Mouse (Mus musculus): ENCODE results near the gene Pik3c2g. TPM values are rescaled to one million over a fixed set of nuclear protein-coding genes. Genes with fewer than 3 reads are reported as not detected.

The Pik3c2g gene
- polyA plus RNA-seq, 1 experiment from 2014 or later: 1.8 TPM

DNA sequence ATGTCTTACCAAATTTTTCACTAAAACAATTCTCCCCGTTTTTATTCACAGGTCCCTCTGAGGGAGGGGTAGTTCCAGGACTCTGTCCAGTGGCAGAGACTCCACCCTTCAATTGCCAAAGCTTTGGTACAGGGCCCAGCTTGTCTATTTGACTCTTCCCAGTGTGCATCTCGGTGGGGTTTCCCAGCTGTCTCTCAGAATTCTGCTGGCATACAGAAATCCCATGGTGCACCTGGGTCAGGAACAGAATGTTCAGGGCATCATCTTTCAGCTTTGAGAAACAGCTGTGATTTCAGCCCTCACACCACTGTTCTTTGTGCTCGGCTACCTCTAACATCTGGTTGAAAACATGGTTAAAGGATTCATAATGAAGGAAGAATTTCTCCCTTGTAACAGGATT is 376.8 kb downstream of the Pik3c2g start:
- Histone ChIP-seq H3K36me3 (no peaks in the 10 kb centered on the region), H3K4me2 (no peak overlapping the region), H3K4me3 (no peak overlapping the region), H3K9ac (no peak overlapping the region), H3K27ac (no peak overlapping the region), H3K4me1 (no peaks in the 10 kb centered on the region), H3K9me3 (replicated peaks) (0 out of 2 replicates have a peak, but pooled peaks cover 4% of the 10 kb centered on the region), H3K27me3 (replicated peaks) (no peaks in the 10 kb centered on the region)
- WGBS (ENCODE audit: insufficient replicate concordance): 57% methylated on average over 3 of the region's 3 CpGs
- no peak for ATAC-seq

DNA sequence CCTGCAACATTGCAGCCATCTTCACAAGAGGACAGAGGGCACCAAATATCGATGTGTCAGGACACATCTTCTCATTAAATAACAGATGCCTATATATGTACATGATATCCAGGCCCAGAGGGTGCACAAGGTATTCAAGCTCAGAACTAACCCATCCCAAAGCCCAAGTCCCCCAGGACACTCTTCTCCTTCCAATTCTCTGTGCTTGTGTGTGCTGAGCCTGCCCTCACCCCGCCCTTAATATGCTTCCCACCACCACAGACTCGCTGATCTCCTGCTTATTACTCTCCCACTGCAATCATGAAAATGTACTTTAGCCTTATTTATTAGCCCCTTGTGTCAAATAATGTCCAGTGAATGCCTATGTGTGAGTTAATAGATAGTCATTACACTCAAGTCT is 377.9 kb downstream of the Pik3c2g start:
- no peak for ATAC-seq
- Histone ChIP-seq H3K9ac (no peak overlapping the region), H3K27me3 (replicated peaks) (no peaks in the 10 kb centered on the region), H3K9me3 (replicated peaks) (0 out of 2 replicates have a peak, but pooled peaks cover 4% of the 10 kb centered on the region), H3K4me2 (no peak overlapping the region), H3K36me3 (no peaks in the 10 kb centered on the region), H3K4me1 (no peaks in the 10 kb centered on the region), H3K4me3 (no peak overlapping the region), H3K27ac (no peak overlapping the region)
- WGBS (ENCODE audit: insufficient replicate concordance): 62% methylated on average over 3 of the region's 3 CpGs

DNA sequence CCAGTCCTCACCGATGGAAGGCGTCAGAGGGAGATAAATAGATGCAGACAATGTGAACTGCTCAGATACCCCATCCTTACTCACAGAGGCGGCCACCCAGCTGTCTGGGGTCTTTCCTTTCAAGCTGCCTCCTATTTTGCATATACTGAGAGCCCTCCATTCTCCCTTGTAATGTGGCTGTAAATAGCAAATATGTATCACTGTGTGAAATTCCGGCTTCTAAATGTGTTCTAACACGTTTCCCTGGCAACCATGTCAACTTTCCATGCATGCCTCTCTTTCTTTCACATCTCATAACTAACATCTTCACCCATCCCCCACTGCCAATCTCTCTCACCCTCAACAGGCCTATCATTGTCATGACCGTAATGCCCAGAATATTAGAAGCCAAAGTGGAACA is 379.7 kb downstream of the Pik3c2g start:
- Histone ChIP-seq H3K27me3 (replicated peaks) (no peaks in the 10 kb centered on the region), H3K9ac (no peak overlapping the region), H3K36me3 (no peaks in the 10 kb centered on the region), H3K4me3 (no peak overlapping the region), H3K9me3 (replicated peaks) (no peaks in the 10 kb centered on the region), H3K4me1 (no peaks in the 10 kb centered on the region), H3K27ac (no peak overlapping the region), H3K4me2 (no peak overlapping the region)
- WGBS (ENCODE audit: insufficient replicate concordance): 49% methylated on average over 6 of the region's 6 CpGs
- no peak for ATAC-seq

DNA sequence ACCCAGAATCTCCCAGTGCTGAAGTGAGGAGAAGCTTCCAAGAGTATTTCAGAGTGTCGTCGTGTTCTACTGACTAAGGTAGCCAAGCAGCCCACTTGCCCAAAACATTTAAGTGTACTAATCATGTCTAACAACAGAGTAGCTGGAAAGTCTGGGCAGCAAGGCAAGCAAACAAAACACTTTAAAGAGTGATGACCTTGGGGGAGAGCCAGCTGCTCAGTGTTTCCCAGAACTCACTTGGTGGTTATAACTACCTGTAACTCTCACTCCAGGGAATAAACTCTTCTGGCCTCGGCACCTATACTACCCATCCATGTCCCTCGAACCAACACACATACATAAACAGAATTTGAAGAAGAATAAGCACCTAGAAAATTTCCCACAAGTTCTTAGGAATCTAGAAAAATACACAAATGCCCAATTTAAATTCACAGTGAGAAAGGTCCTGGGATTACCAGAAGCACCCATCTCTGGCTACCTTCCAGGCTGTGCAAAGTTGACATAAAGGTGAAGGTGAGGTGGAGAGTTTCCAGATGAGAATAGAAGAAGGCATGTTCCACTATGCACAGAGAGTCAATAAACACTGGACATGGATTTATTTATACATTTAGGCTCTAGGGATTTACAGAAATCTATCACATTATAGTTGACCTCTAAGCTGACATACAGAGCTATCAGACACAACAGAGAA is 384.7 kb downstream of the Pik3c2g start:
- Histone ChIP-seq H3K4me3 (no peak overlapping the region), H3K36me3 (no peaks in the 10 kb centered on the region), H3K9ac (no peak overlapping the region), H3K4me1 (no peaks in the 10 kb centered on the region), H3K27ac (no peak overlapping the region), H3K4me2 (no peak overlapping the region), H3K27me3 (replicated peaks) (no peaks in the 10 kb centered on the region), H3K9me3 (replicated peaks) (no peaks in the 10 kb centered on the region)
- WGBS (ENCODE audit: insufficient replicate concordance): 57% methylated on average over 4 of the region's 4 CpGs
- no peak for ATAC-seq

DNA sequence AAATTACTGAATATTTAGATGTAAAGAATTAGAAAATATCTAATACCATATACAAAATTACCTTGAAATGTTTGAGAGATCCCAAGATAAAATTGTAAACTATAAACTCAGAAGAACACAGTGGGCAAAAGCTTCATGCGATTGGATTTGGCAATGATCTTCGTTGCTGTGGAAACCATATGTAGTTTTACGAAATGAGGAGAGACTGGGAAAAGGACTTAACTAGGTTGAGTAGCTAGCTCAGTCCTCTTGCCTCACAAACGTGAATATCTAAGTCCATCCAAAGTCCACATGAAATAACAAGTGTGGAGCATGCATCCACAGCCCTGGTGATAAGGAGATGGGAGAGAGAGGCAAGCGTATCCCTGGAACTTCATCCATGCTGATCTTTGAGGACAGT is 387.6 kb downstream of the Pik3c2g start:
- H3K4me3 ChIP-seq: no peak overlapping the region
- H3K4me1 ChIP-seq: no peaks in the 10 kb centered on the region
- no peaks in the 10 kb centered on the region for H3K27me3 ChIP-seq (replicated peaks)
- no peak for ATAC-seq
- WGBS (ENCODE audit: insufficient replicate concordance): 66% methylated on average over 5 of the region's 5 CpGs
- H3K9ac ChIP-seq: no peak overlapping the region
- no peaks in the 10 kb centered on the region for H3K9me3 ChIP-seq (replicated peaks)
- no peak overlapping the region for H3K4me2 ChIP-seq
- no peaks in the 10 kb centered on the region for H3K36me3 ChIP-seq
- no peak overlapping the region for H3K27ac ChIP-seq

DNA sequence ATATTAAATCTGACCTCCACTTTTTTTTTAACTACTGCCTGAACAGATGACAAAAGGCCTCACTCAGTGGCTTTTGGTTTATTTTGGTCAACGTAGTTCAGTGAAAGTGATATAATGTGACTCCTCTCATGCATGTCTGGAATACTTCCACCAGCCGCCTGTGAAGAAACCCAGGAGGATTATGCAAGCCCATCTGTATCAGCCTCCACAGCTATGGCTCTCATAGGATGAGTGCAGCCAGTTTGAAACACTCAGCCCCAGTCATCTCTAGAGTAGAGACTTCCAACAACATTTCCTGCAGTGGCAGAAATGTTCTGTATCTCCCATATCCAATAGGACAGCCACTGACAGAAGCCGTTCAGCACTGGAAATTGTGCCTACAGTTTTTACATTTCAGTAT is 391.1 kb downstream of the Pik3c2g start:
- no peak overlapping the region for H3K9ac ChIP-seq
- H3K27ac ChIP-seq: no peak overlapping the region
- no peaks in the 10 kb centered on the region for H3K4me1 ChIP-seq
- no peak for ATAC-seq
- 52% methylated on average over 3 of the region's 3 CpGs for WGBS (ENCODE audit: insufficient replicate concordance)
- no peaks in the 10 kb centered on the region for H3K9me3 ChIP-seq (replicated peaks)
- no peak overlapping the region for H3K4me3 ChIP-seq
- no peaks in the 10 kb centered on the region for H3K27me3 ChIP-seq (replicated peaks)
- H3K36me3 ChIP-seq: no peaks in the 10 kb centered on the region
- H3K4me2 ChIP-seq: no peak overlapping the region

DNA sequence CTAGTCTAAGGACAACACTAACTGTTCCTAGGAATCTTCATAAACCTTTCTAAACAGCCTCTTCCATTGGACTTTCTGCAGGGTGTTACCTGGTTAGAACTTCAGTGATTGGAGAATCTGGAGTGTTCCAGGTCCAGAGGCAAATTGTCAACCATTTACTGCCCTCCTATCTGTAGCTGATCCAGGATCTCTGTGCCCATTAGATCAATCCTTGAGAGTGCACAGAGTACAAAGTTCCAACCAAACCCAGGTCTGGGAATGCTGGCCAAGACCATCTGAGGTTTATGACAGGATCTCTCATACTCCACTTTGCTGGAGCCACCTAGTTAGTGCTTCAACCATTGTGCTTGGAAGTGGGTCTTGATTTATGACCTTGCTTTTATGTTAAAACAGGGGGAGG is 394.0 kb downstream of the Pik3c2g start:
- Histone ChIP-seq H3K36me3 (no peaks in the 10 kb centered on the region), H3K27me3 (replicated peaks) (no peaks in the 10 kb centered on the region), H3K9me3 (replicated peaks) (no peaks in the 10 kb centered on the region), H3K4me2 (no peak overlapping the region), H3K4me3 (no peak overlapping the region), H3K27ac (no peak overlapping the region), H3K4me1 (no peaks in the 10 kb centered on the region), H3K9ac (no peak overlapping the region)
- no peak for ATAC-seq

DNA sequence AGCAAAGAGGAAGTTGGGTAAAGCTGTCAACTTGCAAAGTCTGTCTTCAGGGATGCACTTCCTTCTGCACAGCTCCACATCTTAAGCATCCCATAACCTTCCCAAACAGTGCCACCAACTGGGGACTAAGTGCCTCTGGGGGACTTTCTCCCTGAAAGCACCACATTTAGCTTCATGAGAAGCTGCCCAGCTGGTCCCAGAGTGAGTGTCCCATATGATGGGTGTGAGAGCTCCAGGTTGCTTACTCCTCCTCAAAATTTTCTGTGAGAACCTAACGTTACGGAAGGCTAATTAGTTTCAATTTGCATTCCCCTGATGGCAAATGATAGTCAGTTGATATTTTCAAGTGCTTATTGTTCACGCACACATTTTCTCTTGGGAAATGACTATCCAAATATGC is 397.0 kb downstream of the Pik3c2g start:
- Histone ChIP-seq H3K4me3 (no peak overlapping the region), H3K36me3 (no peaks in the 10 kb centered on the region), H3K9ac (no peak overlapping the region), H3K4me2 (no peak overlapping the region), H3K27ac (no peak overlapping the region), H3K9me3 (replicated peaks) (no peaks in the 10 kb centered on the region), H3K27me3 (replicated peaks) (no peaks in the 10 kb centered on the region), H3K4me1 (no peaks in the 10 kb centered on the region)
- WGBS (ENCODE audit: insufficient replicate concordance): 84% methylated on average over 3 of the region's 3 CpGs
- ATAC-seq: no peak

DNA sequence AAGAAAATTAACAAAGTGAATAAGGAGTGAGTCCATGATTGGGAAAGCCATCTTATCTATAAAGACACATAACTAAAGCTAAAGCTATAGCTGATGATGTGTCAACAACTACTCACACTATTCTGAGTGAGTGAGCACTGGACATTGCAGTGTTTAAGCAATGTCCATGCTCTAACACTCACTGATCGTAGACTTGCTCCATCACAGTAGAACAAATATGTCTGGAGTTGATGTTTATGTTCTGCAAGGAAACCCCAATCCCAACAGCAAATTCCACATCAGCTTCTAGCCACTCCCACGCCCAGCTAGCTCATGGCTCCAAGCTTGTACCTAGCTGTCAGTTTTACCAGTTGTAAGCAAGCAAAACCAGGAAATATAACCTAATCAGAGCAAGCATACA is 399.5 kb downstream of the Pik3c2g start:
- H3K4me3 ChIP-seq: no peak overlapping the region
- no peak overlapping the region for H3K27ac ChIP-seq
- H3K27me3 ChIP-seq (replicated peaks): no peaks in the 10 kb centered on the region
- H3K36me3 ChIP-seq: no peaks in the 10 kb centered on the region
- WGBS (ENCODE audit: insufficient replicate concordance): 70% methylated on average over 2 of the region's 2 CpGs
- ATAC-seq: no peak
- no peaks in the 10 kb centered on the region for H3K9me3 ChIP-seq (replicated peaks)
- H3K9ac ChIP-seq: no peak overlapping the region
- H3K4me2 ChIP-seq: no peak overlapping the region
- H3K4me1 ChIP-seq: no peaks in the 10 kb centered on the region

DNA sequence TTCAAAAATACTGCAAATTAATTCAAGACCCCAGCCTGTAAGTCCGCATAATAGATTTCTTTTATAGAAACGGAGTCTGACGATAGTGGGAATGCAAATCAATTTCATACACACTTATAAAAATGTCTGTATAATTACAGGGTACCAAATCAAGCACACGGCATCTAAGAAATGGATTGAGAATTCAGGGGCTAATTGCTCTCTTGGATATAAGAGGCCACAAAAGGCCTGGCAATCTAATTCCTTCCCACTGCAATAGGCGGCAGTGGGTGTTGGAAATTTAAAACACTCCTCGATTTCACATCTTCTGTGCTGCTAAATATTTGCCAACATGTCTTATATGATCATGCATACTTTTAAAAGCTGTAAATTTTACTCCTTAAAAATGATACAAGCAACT is 402.1 kb downstream of the Pik3c2g start:
- ATAC-seq: no peak
- H3K4me2 ChIP-seq: no peak overlapping the region
- H3K4me3 ChIP-seq: no peak overlapping the region
- no peaks in the 10 kb centered on the region for H3K27me3 ChIP-seq (replicated peaks)
- 75% methylated on average over 6 of the region's 6 CpGs for WGBS (ENCODE audit: insufficient replicate concordance)
- H3K36me3 ChIP-seq: no peaks in the 10 kb centered on the region
- no peaks in the 10 kb centered on the region for H3K9me3 ChIP-seq (replicated peaks)
- no peak overlapping the region for H3K27ac ChIP-seq
- no peaks in the 10 kb centered on the region for H3K4me1 ChIP-seq
- no peak overlapping the region for H3K9ac ChIP-seq

DNA sequence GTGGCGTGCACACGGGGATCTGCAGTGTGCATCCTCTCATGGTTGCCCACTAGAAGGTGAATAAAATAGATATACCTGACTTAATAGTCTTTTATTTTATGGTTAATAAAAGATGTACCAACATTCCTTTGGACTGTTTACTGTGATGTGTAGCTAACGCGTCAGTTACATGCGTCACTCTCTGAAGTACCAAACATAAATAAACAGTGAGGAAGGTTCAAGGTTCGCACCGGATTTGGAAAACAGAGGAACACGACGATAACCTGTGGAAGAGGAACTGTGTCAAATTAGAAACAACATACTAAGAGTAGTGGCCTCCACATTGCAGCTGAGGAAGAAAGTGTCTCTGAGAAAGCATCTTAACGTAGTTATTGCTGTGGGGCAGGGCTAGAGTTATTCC is 402.6 kb downstream of the Pik3c2g start:
- H3K4me1 ChIP-seq: no peaks in the 10 kb centered on the region
- no peak overlapping the region for H3K4me2 ChIP-seq
- ATAC-seq: no peak
- no peaks in the 10 kb centered on the region for H3K27me3 ChIP-seq (replicated peaks)
- H3K9ac ChIP-seq: no peak overlapping the region
- WGBS (ENCODE audit: insufficient replicate concordance): 76% methylated on average over 10 of the region's 10 CpGs
- H3K9me3 ChIP-seq (replicated peaks): no peaks in the 10 kb centered on the region
- no peak overlapping the region for H3K27ac ChIP-seq
- no peaks in the 10 kb centered on the region for H3K36me3 ChIP-seq
- H3K4me3 ChIP-seq: no peak overlapping the region

DNA sequence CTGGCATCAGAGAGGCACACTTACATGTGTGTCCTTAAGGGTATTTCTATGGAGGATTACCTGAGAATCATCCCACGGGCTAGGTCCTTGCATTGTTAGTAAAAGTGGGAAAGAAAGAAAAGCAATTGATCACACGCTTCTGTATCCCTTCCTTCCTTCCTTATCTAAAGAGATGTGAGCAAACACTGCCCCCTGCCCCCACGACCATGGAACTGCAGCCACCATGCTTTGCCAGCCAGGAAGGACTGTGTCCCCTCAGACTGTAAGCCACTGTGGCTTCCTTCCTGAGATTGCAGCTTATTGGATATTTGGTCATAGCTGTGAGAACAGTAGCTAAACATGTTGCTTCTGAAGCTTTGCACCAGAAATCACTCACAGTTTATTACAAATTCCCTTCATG is 418.2 kb downstream of the Pik3c2g start:
- Histone ChIP-seq H3K36me3 (no peaks in the 10 kb centered on the region), H3K27me3 (replicated peaks) (no peaks in the 10 kb centered on the region), H3K4me2 (no peak overlapping the region), H3K9me3 (replicated peaks) (no peaks in the 10 kb centered on the region; the same call in 1 of the 2 replicates), H3K9ac (no peak overlapping the region), H3K27ac (no peak overlapping the region), H3K4me3 (no peak overlapping the region), H3K4me1 (no peaks in the 10 kb centered on the region)
- 63% methylated on average over 3 of the region's 3 CpGs for WGBS (ENCODE audit: insufficient replicate concordance)
- ATAC-seq: no peak
